Mouse (Mus musculus) gastrocnemius, adult 8-10 months (tissue): ENCODE results near the gene Wfdc10. TPM values are rescaled to one million over a fixed set of nuclear protein-coding genes. Genes with fewer than 3 reads are reported as not detected.

Experiments used
- DNase-seq, 2 experiments: peaks; one replicate each; pipeline ENCODE4 v3.0.0; 2022; ENCODE audit warnings: low spot score in 2 of 2
- total RNA-seq, 4 experiments: library from RNA; stranded (reverse); gene quantifications; 2 replicates each; pipeline ENCODE4 v1.2.4; 2022

Gene Wfdc10
- total RNA-seq, 4 experiments from 2014 or later: not detected

DNA sequence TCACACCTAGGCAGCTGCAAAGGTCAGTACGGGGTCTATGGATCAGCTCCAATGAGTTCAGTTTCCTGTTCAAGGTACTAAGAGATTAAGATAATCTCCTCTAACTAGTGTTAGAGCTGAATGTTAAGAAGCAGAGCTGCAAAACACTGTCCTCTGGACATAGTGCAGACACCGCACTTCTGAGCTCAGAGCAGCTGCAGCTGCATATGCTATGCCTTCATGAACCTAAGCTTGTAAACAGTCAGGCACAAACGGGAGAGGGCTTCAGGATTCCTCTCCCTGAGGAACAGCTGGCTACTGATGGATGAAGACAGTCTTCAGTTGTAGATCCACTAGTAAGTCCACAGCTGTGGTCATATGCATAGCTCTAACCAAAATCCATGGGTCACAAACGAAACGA, 45.1 kb downstream of the Wfdc10 start:
- no peak for DNase-seq

- no peak for DNase-seq
Measured at GRCm38 (mm10) chr2:164701761-164702160, 45.9 kb downstream of the Wfdc10 start.

- DNase-seq: no peak
Measured at GRCm38 (mm10) chr2:164704235-164704634, 48.4 kb downstream of the Wfdc10 start.

DNA sequence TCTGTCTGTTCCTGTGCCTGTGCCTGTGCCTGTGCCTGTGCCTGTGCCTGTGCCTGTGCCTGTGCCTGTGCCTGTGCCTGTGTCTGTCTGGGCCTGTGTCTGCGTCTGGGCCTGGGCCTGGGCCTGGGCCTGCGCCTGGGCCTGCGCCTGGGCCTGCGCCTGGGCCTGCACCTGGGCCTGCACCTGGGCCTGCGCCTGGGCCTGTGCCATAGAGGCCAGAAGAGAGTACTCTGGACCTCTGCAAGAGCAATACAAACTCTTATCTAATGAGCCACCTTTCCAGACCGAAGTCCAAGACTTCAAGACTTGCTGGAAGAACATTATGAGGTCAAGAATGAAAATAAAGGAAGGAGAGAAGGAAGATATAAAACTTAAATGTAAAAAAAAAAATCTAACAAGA, 49.5 kb downstream of the Wfdc10 start:
- no peak for DNase-seq

GRCm38 (mm10) chr2:164705991-164706390, 50.1 kb downstream of the Wfdc10 start:
- DNase-seq: no peak

Other genes with a start within 250 kb of the Wfdc10 start
- 10 to 100 TPM; 23.9 to 58.8 (median 34.1) TPM for gene Sdc4, start 212.2 kb upstream of the Wfdc10 start, total RNA-seq
- 10 to 100 TPM; 25.3 to 27.8 (median 26.6) TPM for gene Sys1, start 199.1 kb upstream of the Wfdc10 start, total RNA-seq
- 10 to 100 TPM in 2 of 4 experiments, 1 to 10 TPM in 1, not detected in 1; 3.8 to 12.1 (median 11.8) TPM for gene Gm20458, start 195.1 kb upstream of the Wfdc10 start, total RNA-seq
- gene Trp53tg5, start 182.3 kb upstream of the Wfdc10 start, total RNA-seq: not detected
- gene Dbndd2, start 169.9 kb upstream of the Wfdc10 start, total RNA-seq: 10 to 100 TPM; 14.8 to 32.8 (median 22.6) TPM
- gene Pigt, start 158.5 kb upstream of the Wfdc10 start, total RNA-seq: 10 to 100 TPM; 27.2 to 33.2 (median 30.0) TPM
- gene Wfdc2, start 93.6 kb upstream of the Wfdc10 start, total RNA-seq: not detected
- gene Spint3, start 82.6 kb upstream of the Wfdc10 start, total RNA-seq: not detected
- not detected for gene Wfdc6a, start 70.6 kb upstream of the Wfdc10 start, total RNA-seq
- not detected for gene Eppin, start 62.5 kb upstream of the Wfdc10 start, total RNA-seq
- gene Wfdc6b, start 42.5 kb upstream of the Wfdc10 start, total RNA-seq: not detected
- not detected for gene Wfdc8, start 42.4 kb upstream of the Wfdc10 start, total RNA-seq
- not detected for gene Wfdc16, start 17.2 kb upstream of the Wfdc10 start, total RNA-seq
- gene Wfdc9, start 537 bp downstream of the Wfdc10 start, total RNA-seq: not detected
- gene Wfdc11, start 18.0 kb downstream of the Wfdc10 start, total RNA-seq: not detected
- not detected for gene Wfdc13, start 29.1 kb downstream of the Wfdc10 start, total RNA-seq
- gene Spint4, start 42.5 kb downstream of the Wfdc10 start, total RNA-seq: not detected
- gene Spint5, start 59.3 kb downstream of the Wfdc10 start, total RNA-seq: not detected
- gene Wfdc3, start 89.9 kb downstream of the Wfdc10 start, total RNA-seq: not detected
- 10 to 100 TPM; 15.6 to 21.0 (median 17.7) TPM for gene Dnttip1, start 89.9 kb downstream of the Wfdc10 start, total RNA-seq
- gene Ube2c, start 113.9 kb downstream of the Wfdc10 start, total RNA-seq: under 1 TPM in 3 of 4 experiments, not detected in 1; 0.29 to 0.38 (median 0.38) TPM
- over 10,000 TPM; 10,643 to 17,408 (median 13,587) TPM for gene Tnnc2, start 123.9 kb downstream of the Wfdc10 start, total RNA-seq
- 10 to 100 TPM; 23.5 to 24.8 (median 24.4) TPM for gene Snx21, start 129.8 kb downstream of the Wfdc10 start, total RNA-seq
- gene Acot8, start 148.8 kb downstream of the Wfdc10 start, total RNA-seq: 10 to 100 TPM in 1 of 4 experiments, 1 to 10 TPM in 3; 8.1 to 10.9 (median 8.4) TPM
- gene Zswim3, start 149.1 kb downstream of the Wfdc10 start, total RNA-seq: 1 to 10 TPM in 3 of 4 experiments, under 1 TPM in 1; 0.90 to 1.7 (median 1.2) TPM
- 1 to 10 TPM; 4.7 to 5.3 (median 5.0) TPM for gene Zswim1, start 166.6 kb downstream of the Wfdc10 start, total RNA-seq
- not detected for gene Spata25, start 172.5 kb downstream of the Wfdc10 start, total RNA-seq
- gene Ctsa, start 176.8 kb downstream of the Wfdc10 start, total RNA-seq: 10 to 100 TPM; 51.1 to 55.7 (median 52.7) TPM
- 10 to 100 TPM; 39.0 to 44.4 (median 39.5) TPM for gene Neurl2, start 177.4 kb downstream of the Wfdc10 start, total RNA-seq
- 10 to 100 TPM in 2 of 4 experiments, 1 to 10 TPM in 2; 8.0 to 19.5 (median 11.9) TPM for gene Pltp, start 201.7 kb downstream of the Wfdc10 start, total RNA-seq
- 10 to 100 TPM; 24.1 to 31.0 (median 27.2) TPM for gene Pcif1, start 223.3 kb downstream of the Wfdc10 start, total RNA-seq